Mouse (Mus musculus) Muller cell, postnatal 12 days (primary cell): ENCODE measurements around the gene Sp8.

ENCODE experiments used
- DNase-seq: peaks from one replicate; pipeline ENCODE4 v3.0.0-alpha.2; 2015; ENCODE audit errors: inconsistent ontology term

Gene Sp8

GRCm38 (mm10) chr12:118848496-118849202 lies 2.5 kb downstream of the Sp8 start:
- no peak for DNase-seq

GRCm38 (mm10) chr12:118849203-118849861 lies 3.2 kb downstream of the Sp8 start:
- no peak for DNase-seq

GRCm38 (mm10) chr12:118849996-118850395 lies 3.9 kb downstream of the Sp8 start:
- DNase-seq = no peak

- no peak for DNase-seq
Measured at GRCm38 (mm10) chr12:118850851-118851410, 4.8 kb downstream of the Sp8 start.

- DNase-seq = no peak
Measured at GRCm38 (mm10) chr12:118853331-118853730, 7.2 kb downstream of the Sp8 start.

GRCm38 (mm10) chr12:118854401-118854800 lies 8.3 kb downstream of the Sp8 start:
- DNase-seq = no peak

GRCm38 (mm10) chr12:118854831-118855453 lies 8.8 kb downstream of the Sp8 start:
- DNase-seq = peak; percentile 87

GRCm38 (mm10) chr12:118856151-118856550 lies 10.0 kb downstream of the Sp8 start:
- DNase-seq = no peak

- DNase-seq = no peak
Measured at GRCm38 (mm10) chr12:118872673-118873072, 26.5 kb downstream of the Sp8 start.

GRCm38 (mm10) chr12:118882790-118883189 lies 36.7 kb downstream of the Sp8 start:
- DNase-seq = no peak

- no peak for DNase-seq
Measured at GRCm38 (mm10) chr12:118887964-118888363, 41.8 kb downstream of the Sp8 start.
